Mouse (Mus musculus): ENCODE data around the gene Cyp3a59.
"Not testable (repeated sequence)": the region's sequence is repeated elsewhere in the genome, so short reads cannot be mapped to it uniquely, and the experiment has no call there.

- TF ChIP-seq GATA1, TAL1 (IDR thresholded peaks at IDR 0.05; ENCODE audit: low read length): not testable (repeated sequence)
Observed at GRCm38 (mm10) chr5:146160439-146160838, 81.4 kb downstream of the Cyp3a59 start, which contains the start of gene Gm5565.

Data from erythroblast, embryonic 14.5 days (primary cell).